Mouse (Mus musculus) spleen, adult 2 months (tissue): Measurements from ENCODE around the gene Sypl.
A peak's percentile ranks its signal among the peaks of the same experiment; 100 is the strongest.

Experiments
- CTCF ChIP-seq: fragments of 200-500 bp; IDR thresholded peaks from 2 replicates; pipeline ENCODE4 v1.5.1; 2011; ENCODE audit warnings: mild to moderate bottlenecking, inconsistent platforms; ENCODE audit not compliant: insufficient read depth, insufficient read length, insufficient replicate concordance; ENCODE audit errors: extremely low read depth
- POLR2A ChIP-seq: fragments of 200-500 bp; IDR thresholded peaks from 2 replicates; pipeline ENCODE4 v1.6.1; 2011; ENCODE audit warnings: low read depth, low read length, inconsistent platforms

DNA sequence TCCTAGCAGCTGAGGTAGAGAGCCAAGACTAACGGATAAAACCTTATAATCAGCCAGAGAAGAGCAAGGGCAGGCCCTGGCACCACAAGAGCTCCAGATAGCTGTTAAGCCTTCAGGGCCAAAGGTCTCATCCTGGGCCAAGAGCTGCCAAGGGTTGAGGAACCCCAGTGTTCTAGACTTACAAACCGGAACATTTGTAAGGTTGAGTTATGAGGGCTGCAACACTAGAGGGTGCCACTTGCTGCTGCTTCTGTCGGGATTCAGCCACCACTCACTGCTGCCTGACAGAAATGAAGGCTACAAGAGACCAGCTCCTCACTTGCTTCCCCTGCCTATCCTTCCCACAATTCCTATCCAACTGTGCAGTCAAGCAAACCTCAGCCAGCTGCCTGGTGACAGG lies 1.3 kb upstream of the Sypl start:
- TF ChIP-seq CTCF (peak; percentile 57; the same call in 1 of the 2 replicates), POLR2A (no peak)
